Mouse (Mus musculus) left cerebral cortex, adult 8-10 months (tissue): Measurements from ENCODE around the gene Ssbp2. TPM values are rescaled to one million over a fixed set of nuclear protein-coding genes. Genes with fewer than 3 reads are reported as not detected.

Experiments used
- DNase-seq, 2 experiments: peaks; one replicate each; pipeline ENCODE4 v3.0.0; 2022; ENCODE audit warnings: low spot score in 2 of 2
- total RNA-seq, 4 experiments: library from RNA; stranded (reverse); gene quantifications; 2 replicates each; pipeline ENCODE4 v1.2.4; 2022

Gene Ssbp2
- total RNA-seq, 4 experiments from 2014 or later, result 145 to 156 (median 149) TPM

DNA sequence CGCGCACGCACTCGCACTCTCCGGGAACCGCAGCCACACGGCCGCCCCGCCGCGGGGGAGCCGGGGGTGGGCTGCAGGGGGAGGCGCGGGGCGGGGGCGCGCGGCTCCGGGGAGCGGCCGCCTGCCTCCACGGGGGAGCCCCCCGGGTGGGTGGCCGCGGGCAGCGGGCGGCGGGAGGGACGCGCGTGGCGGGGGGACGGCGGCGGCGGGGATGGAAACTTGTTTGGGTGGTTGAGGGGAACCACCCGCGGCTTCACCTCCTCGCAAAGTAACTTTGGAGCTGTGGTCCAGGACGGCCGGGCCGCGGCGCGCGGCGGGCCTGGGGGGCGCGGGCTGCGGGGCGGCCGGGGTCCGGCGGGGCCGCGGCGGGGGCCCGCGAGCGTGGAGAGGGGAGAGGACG lies 1.2 kb downstream of the Ssbp2 start:
- no peak for DNase-seq

- DNase-seq, result peak in 1 of 2 experiments; percentile 22
Measured at GRCm38 (mm10) chr13:91461711-91462351, 1.7 kb downstream of the Ssbp2 start.

GRCm38 (mm10) chr13:91462395-91462794 lies 2.3 kb downstream of the Ssbp2 start:
- no peak for DNase-seq

GRCm38 (mm10) chr13:91462893-91463481 lies 2.9 kb downstream of the Ssbp2 start:
- DNase-seq, result no peak

- DNase-seq, result no peak
Measured at GRCm38 (mm10) chr13:91465002-91465715, 5.1 kb downstream of the Ssbp2 start.

DNA sequence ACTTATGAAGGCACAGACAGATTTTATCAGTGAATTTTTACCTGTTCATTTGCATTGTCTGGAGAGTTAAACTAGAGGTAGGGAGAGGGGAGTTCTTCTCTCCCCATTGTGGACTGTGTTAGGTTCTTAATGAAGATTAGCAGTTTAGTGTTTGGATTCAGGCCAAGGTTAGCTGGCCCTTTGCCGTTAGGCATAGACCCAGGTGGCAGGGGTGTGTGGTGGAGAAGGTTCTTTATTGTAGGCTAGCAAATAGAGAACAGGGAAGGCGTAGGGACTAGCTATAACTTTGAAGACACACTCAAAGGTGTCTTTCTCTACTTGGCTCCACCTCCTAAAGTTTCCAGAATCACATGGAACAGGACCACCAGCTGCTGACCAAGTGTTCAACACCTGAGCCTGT lies 11.5 kb downstream of the Ssbp2 start:
- no peak for DNase-seq

- no peak for DNase-seq
Measured at GRCm38 (mm10) chr13:91471980-91472379, 11.9 kb downstream of the Ssbp2 start.

- DNase-seq, result no peak
Measured at GRCm38 (mm10) chr13:91473527-91473926, 13.4 kb downstream of the Ssbp2 start.

DNA sequence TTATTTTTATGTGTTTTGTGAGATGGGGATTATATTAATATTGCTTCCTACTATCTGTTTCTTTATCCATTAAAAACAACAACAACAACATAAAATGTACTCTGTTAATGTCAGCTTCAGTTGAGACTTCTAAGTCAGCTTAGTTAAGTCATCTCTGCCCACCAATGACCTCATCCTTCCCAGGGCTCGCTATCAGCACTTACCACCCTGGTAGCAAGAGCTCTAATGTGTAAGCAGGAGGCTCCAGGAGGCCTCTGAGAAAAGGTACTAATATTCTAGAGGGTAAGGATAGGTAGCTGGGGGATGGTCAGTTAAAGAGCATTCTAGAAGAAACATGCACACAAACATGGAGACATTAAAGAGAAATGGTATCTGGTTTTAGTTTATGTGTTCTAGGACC lies 13.9 kb downstream of the Ssbp2 start:
- no peak for DNase-seq

DNA sequence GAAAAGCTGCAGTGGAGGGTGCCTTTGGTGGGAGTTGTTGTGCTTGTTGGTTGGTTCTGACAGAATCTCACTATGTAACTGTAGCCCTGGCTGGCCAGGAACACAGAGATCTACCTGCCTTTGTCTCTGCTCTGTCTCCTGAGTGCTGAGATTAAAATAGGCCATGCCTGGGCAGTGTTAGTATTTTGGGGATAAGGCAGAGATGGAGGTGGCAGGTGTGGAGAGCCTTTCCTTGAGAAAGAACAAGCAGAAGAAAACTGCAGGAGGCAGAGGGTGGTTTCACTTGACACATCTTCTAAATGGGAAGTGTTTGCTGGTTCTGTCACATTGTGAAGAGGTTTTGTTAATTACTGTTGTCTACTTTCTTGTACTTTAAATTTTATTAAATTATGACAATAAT lies 15.8 kb downstream of the Ssbp2 start:
- DNase-seq, result no peak

- DNase-seq, result no peak
Measured at GRCm38 (mm10) chr13:91476596-91477100, 16.6 kb downstream of the Ssbp2 start.

GRCm38 (mm10) chr13:91478011-91478410 lies 17.9 kb downstream of the Ssbp2 start:
- DNase-seq, result no peak

GRCm38 (mm10) chr13:91484303-91484702 lies 24.2 kb downstream of the Ssbp2 start:
- DNase-seq, result no peak

DNA sequence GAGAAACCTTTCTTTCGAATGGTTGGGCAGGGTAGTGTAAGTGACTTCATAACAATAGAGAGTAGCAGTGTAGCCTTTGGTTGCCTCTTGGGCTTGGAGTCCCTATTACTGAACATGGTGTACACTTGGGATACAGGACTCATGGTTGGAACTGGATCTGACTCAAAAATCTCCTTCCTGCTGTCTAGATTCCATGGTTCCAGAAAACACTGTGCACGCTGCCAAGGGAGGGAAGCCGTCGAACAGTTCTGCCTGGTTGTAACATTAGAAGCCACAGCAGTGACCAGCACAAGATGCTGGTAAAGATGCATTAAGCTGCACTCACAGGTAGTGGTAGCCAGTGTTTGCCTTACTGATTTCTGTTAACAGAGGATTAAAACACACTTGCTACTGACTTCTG lies 32.0 kb downstream of the Ssbp2 start:
- DNase-seq, result no peak

DNA sequence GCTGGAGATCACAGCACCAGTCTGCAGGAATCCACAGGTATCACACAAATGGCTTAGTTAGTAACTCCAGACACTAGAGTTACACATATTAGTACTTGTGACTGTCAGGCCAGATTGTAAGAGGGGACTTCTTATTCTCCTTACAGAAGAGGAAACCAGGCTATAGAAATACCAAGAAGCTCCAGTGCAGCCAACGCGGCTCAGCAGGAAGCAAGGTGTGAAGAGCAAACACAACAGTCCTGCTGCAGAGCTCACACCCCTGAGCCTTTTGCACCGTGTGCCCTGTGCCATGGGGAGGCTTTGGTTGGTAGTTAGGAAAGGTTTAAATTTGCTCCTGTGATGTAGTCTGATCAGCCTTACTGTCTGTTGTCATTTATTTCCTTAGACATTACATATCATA lies 37.0 kb downstream of the Ssbp2 start:
- DNase-seq, result no peak

DNA sequence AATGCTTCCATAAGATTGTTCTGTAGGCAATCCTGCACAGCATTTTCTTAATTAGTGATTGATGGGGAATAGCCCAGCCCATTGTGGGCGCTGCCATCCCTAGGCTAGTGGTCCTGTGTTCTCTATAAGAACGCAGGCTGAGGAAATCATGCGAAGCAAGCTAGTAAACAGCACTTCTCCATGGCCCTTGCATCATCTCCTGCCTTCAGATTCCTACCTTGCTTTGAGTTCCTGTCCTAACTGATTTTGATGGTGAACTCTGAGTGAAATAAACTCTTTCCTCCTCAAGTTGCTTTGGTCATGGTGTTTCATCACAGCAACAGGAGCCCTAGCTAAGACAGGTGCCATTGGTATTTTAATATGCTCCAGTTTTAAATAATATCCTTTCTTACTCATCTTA lies 41.7 kb downstream of the Ssbp2 start:
- DNase-seq, result no peak

DNA sequence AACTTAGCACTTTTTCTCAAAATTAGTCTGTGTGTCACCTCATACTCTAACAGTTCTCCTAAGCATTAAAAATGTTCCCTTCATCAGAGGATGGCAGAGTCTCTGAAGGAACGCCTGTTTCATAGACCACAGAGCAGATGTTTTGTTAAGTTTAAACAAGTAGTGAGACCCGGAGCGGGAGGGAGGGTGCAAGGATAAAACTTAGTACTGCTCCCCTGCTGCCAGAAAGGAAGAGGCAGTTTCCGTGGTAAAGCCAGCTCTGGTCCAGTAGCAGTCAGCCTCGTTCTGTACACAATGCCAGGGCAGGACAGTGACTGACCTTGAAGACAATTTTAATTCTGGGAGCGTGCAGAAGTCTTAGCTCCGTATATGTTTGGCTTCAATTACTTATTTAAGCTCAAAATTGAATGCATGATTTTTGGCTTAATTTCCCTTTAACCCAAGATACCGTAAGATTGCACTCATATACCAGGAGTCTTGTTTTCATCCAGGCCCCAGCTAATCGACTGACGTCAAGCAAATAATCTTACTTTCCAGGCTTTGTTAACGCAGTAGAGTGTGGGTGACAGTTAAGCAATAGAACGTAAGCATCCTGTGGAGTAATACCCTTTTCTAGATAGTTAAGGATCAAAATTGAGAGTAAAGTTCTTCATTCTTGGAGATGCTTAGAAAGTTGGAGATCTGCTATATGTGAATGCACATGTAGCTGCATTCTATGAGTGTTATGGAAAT lies 42.7 kb downstream of the Ssbp2 start:
- DNase-seq, result no peak

- no peak for DNase-seq
Measured at GRCm38 (mm10) chr13:91508991-91509390, 48.9 kb downstream of the Ssbp2 start.

GRCm38 (mm10) chr13:91509467-91509866 lies 49.4 kb downstream of the Ssbp2 start:
- no peak for DNase-seq

DNA sequence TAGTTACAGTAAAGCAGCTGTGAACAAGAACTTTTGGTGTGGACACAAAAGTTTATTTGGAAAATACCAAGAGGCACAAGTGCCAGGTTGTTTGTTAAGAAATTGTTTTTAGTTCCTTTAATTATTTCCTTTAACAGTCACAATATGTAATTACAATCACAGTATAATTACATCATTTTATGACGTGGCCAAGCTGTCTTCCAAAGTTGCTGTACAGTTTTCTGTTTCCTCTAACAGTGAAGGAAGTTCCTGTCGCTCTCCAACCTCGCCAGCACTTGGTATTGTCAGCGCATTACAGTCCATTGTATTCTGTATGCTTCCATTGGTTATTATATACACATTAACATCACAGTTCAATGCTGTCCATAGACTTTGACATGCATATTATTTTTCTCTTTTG lies 54.9 kb downstream of the Ssbp2 start:
- no peak for DNase-seq

DNA sequence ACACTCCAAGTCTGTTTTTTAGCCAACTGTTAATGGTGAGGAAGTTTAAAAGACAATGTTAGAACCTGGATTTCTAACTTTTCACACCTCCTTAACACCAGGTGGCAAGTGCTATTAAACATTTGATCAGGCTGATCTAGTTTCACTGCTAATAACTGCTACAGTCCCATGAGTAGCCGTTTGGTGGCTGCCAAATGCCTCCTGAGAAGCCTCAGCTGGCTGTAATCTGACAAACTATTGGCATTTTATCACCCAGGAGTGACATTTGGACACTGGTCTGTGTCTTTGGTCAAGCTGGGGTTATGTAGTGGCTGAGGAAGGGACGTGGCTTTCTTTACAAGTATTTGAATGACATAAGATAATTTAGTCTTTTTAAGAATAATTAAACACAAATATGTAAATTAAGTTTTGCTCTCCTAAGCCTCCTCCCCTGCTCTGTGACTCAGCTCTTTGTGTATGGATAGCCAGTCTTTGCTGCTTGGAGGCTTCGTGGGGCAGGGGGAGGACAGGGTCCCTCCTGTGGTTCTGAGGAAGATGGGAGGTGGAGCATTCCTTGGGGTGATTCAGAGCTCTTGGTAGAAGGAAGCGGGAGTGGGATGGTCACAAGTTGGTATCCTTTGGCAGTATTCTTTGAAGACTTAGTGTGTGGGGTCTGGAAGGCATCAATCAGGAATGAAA lies 60.1 kb downstream of the Ssbp2 start:
- DNase-seq, result no peak
